Mouse (Mus musculus) testis, adult 2 months (tissue): ENCODE measurements around the gene Sgtb. TPM values are rescaled to one million over a fixed set of nuclear protein-coding genes. Genes with fewer than 3 reads are reported as not detected.
A peak's percentile ranks its signal among the peaks of the same experiment; 100 is the strongest.

Experiments
- H3K27ac ChIP-seq: fragments of 200-500 bp; 2 replicates; pipeline ENCODE4 v1.5.1; 2012; ENCODE audit warnings: low read depth, low read length; ENCODE audit not compliant: control insufficient read depth, insufficient read depth
- H3K27me3 ChIP-seq: fragments of 200-500 bp; 2 replicates; pipeline ENCODE4 v1.6.1; 2012; ENCODE audit warnings: mild to moderate bottlenecking, low read length, moderate library complexity; ENCODE audit not compliant: control insufficient read depth, insufficient read depth
- H3K36me3 ChIP-seq: fragments of 200-500 bp; 2 replicates; pipeline ENCODE4 v1.6.1; 2012; ENCODE audit warnings: mild to moderate bottlenecking, low read length; ENCODE audit not compliant: control insufficient read depth, insufficient read depth
- H3K4me1 ChIP-seq: fragments of 200-500 bp; 2 replicates; pipeline ENCODE4 v1.6.1; 2012; ENCODE audit warnings: low read length; ENCODE audit not compliant: control insufficient read depth, insufficient read depth
- H3K4me3 ChIP-seq: fragments of 200-500 bp; 2 replicates; pipeline ENCODE4 v1.5.1; 2012; ENCODE audit warnings: low read depth, mild to moderate bottlenecking, low read length, moderate library complexity, mixed read lengths; ENCODE audit not compliant: control insufficient read depth
- CTCF ChIP-seq: fragments of 200-500 bp; IDR thresholded peaks from 2 replicates; pipeline ENCODE4 v1.5.1; 2012; ENCODE audit warnings: low read depth, mild to moderate bottlenecking, inconsistent platforms, low read length, moderate library complexity; ENCODE audit not compliant: control insufficient read depth, insufficient read depth, insufficient replicate concordance
- POLR2A ChIP-seq: fragments of 200-500 bp; IDR thresholded peaks from 2 replicates; pipeline ENCODE4 v1.6.1; 2012; ENCODE audit warnings: low read depth, mild to moderate bottlenecking, inconsistent platforms, low read length, moderate library complexity; ENCODE audit not compliant: control insufficient read depth
- polyA plus RNA-seq: library from polyadenylated mRNA; depleted of rRNA; stranded (reverse); fragments of >200 nt; gene quantifications from 2 replicates; pipeline ENCODE4 v1.2.3, GENCODE M21; 2012

The Sgtb gene
- polyA plus RNA-seq, 1 experiment: 1.4 TPM

- no peaks in the 10 kb centered on the region for H3K4me1 ChIP-seq
- no peaks in the 10 kb centered on the region for H3K27me3 ChIP-seq
- no peaks in the 10 kb centered on the region for H3K36me3 ChIP-seq
- no peak overlapping the region for H3K27ac ChIP-seq
- no peak overlapping the region for H3K4me3 ChIP-seq
- no peak for TF ChIP-seq POLR2A
- TF ChIP-seq CTCF: no peak
Measured at GRCm38 (mm10) chr13:104134510-104135085, 25.1 kb downstream of the Sgtb start.

- TF ChIP-seq POLR2A: 0 out of 2 replicates have a peak, but pooled peaks have one; percentile 5
- TF ChIP-seq CTCF: peak; percentile 74; the same call in 1 of the 2 replicates
- Histone ChIP-seq H3K27me3 (no peaks in the 10 kb centered on the region), H3K36me3 (no peaks in the 10 kb centered on the region), H3K4me3 (no peak overlapping the region), H3K27ac (no peak overlapping the region), H3K4me1 (no peaks in the 10 kb centered on the region)
Measured at GRCm38 (mm10) chr13:104139369-104140209, 30.0 kb downstream of the Sgtb start.

GRCm38 (mm10) chr13:104144871-104145270 is 35.3 kb downstream of the Sgtb start:
- TF ChIP-seq CTCF: no peak
- no peak for TF ChIP-seq POLR2A
- H3K27ac ChIP-seq: no peak overlapping the region
- no peaks in the 10 kb centered on the region for H3K27me3 ChIP-seq
- no peaks in the 10 kb centered on the region for H3K36me3 ChIP-seq
- H3K4me1 ChIP-seq: no peaks in the 10 kb centered on the region
- H3K4me3 ChIP-seq: peak overlapping the region; percentile 51; the same call in 1 of the 2 replicates

- Histone ChIP-seq H3K36me3 (no peaks in the 10 kb centered on the region), H3K4me3 (no peak overlapping the region), H3K27me3 (no peaks in the 10 kb centered on the region), H3K4me1 (no peaks in the 10 kb centered on the region), H3K27ac (no peak overlapping the region)
- TF ChIP-seq CTCF: no peak
- no peak for TF ChIP-seq POLR2A
Measured at GRCm38 (mm10) chr13:104145646-104146045, 36.1 kb downstream of the Sgtb start.

- Histone ChIP-seq H3K4me3 (no peak overlapping the region), H3K36me3 (no peaks in the 10 kb centered on the region), H3K27ac (no peak overlapping the region), H3K4me1 (no peaks in the 10 kb centered on the region), H3K27me3 (no peaks in the 10 kb centered on the region)
- no peak for TF ChIP-seq CTCF
- TF ChIP-seq POLR2A: no peak
Measured at GRCm38 (mm10) chr13:104154180-104154579, 44.6 kb downstream of the Sgtb start.

- TF ChIP-seq POLR2A: no peak
- TF ChIP-seq CTCF: no peak
- Histone ChIP-seq H3K27me3 (no peaks in the 10 kb centered on the region), H3K4me3 (no peak overlapping the region), H3K36me3 (no peaks in the 10 kb centered on the region), H3K4me1 (no peaks in the 10 kb centered on the region), H3K27ac (no peak overlapping the region)
Measured at GRCm38 (mm10) chr13:104155106-104155505, 45.6 kb downstream of the Sgtb start.

- TF ChIP-seq CTCF: no peak
- TF ChIP-seq POLR2A: no peak
- H3K4me3 ChIP-seq: no peak overlapping the region
- H3K27ac ChIP-seq: no peak overlapping the region
- H3K4me1 ChIP-seq: no peaks in the 10 kb centered on the region
- no peaks in the 10 kb centered on the region for H3K27me3 ChIP-seq
- H3K36me3 ChIP-seq: no peaks in the 10 kb centered on the region
Measured at GRCm38 (mm10) chr13:104155686-104156085, 46.1 kb downstream of the Sgtb start.

GRCm38 (mm10) chr13:104171711-104172110 is 62.2 kb downstream of the Sgtb start:
- no peak overlapping the region for H3K4me3 ChIP-seq
- H3K27ac ChIP-seq: no peak overlapping the region
- H3K4me1 ChIP-seq: no peaks in the 10 kb centered on the region
- no peak for TF ChIP-seq POLR2A
- TF ChIP-seq CTCF: no peak
- H3K27me3 ChIP-seq: no peaks in the 10 kb centered on the region
- H3K36me3 ChIP-seq: no peaks in the 10 kb centered on the region
